Mouse (Mus musculus): ENCODE measurements around the gene Mat1a. TPM values are rescaled to one million over a fixed set of nuclear protein-coding genes. Genes with fewer than 3 reads are reported as not detected.

Mat1a gene
- polyA plus RNA-seq, 2 experiments: 8.3 to 20.4 TPM

GRCm38 (mm10) chr14:41094114-41094513, 10.7 kb upstream of the Mat1a start:
- no peaks in the 10 kb centered on the region for H3K27me3 ChIP-seq (ENCODE audit: control insufficient read depth, insufficient read depth, low read length)
- 28% methylated on average over 1 of the region's 1 CpGs for WGBS (ENCODE audit: insufficient replicate concordance)
- H3K4me1 ChIP-seq (replicated peaks; ENCODE audit: control insufficient read depth in 2 of 2, insufficient read depth in 2 of 2, low read length in 1 of 2): no peaks in the 10 kb centered on the region
- no peak overlapping the region for H3K9ac ChIP-seq (replicated peaks)
- no peak for ATAC-seq (ENCODE audit: insufficient read depth)
- TF ChIP-seq EP300 (IDR thresholded peaks at IDR 0.05; ENCODE audit: low read depth): no peak
- peak; percentile 49; the same call in 1 of the 2 replicates for TF ChIP-seq CTCF (IDR thresholded peaks at IDR 0.05; ENCODE audit: low read depth)
- H3K36me3 ChIP-seq (replicated peaks; ENCODE audit: control insufficient read depth, insufficient read depth, low read depth): no peaks in the 10 kb centered on the region
- H3K9me3 ChIP-seq (ENCODE audit: control insufficient read depth, low read length): no peaks in the 10 kb centered on the region
- H3K4me2 ChIP-seq (ENCODE audit: low read depth): no peak overlapping the region
- H3K27ac ChIP-seq: no peak overlapping the region
- DNase-seq (ENCODE audit: low read depth in 3 of 3, low spot score in 3 of 3): no peak
- H3K4me3 ChIP-seq (ENCODE audit: insufficient read depth in 1 of 2, low read depth in 2 of 2, low read length in 2 of 2): no peak overlapping the region

GRCm38 (mm10) chr14:41096296-41096860, 8.5 kb upstream of the Mat1a start:
- H3K9ac ChIP-seq (replicated peaks): no peak overlapping the region
- TF ChIP-seq CTCF (IDR thresholded peaks at IDR 0.05; ENCODE audit: low read depth) (no peak), EP300 (IDR thresholded peaks at IDR 0.05; ENCODE audit: low read depth) (no peak)
- no peak overlapping the region for H3K27ac ChIP-seq
- H3K36me3 ChIP-seq (replicated peaks; ENCODE audit: control insufficient read depth, insufficient read depth, low read depth): no peaks in the 10 kb centered on the region
- H3K4me2 ChIP-seq (ENCODE audit: low read depth): no peak overlapping the region
- no peaks in the 10 kb centered on the region for H3K9me3 ChIP-seq (ENCODE audit: control insufficient read depth, low read length)
- H3K27me3 ChIP-seq (ENCODE audit: control insufficient read depth, insufficient read depth, low read length): no peaks in the 10 kb centered on the region
- ATAC-seq (ENCODE audit: insufficient read depth) (no peak), DNase-seq (ENCODE audit: low read depth in 3 of 3, low spot score in 3 of 3) (no peak)
- H3K4me3 ChIP-seq (ENCODE audit: insufficient read depth in 1 of 2, low read depth in 2 of 2, low read length in 2 of 2): no peak overlapping the region
- WGBS (ENCODE audit: insufficient replicate concordance): 54% methylated on average over 3 of the region's 3 CpGs
- no peaks in the 10 kb centered on the region; a peak in 1 of 4 replicates for H3K4me1 ChIP-seq (replicated peaks; ENCODE audit: control insufficient read depth in 2 of 2, insufficient read depth in 2 of 2, low read length in 1 of 2)

GRCm38 (mm10) chr14:41098726-41099125, 6.1 kb upstream of the Mat1a start:
- H3K4me3 ChIP-seq (ENCODE audit: insufficient read depth in 1 of 2, low read depth in 2 of 2, low read length in 2 of 2): no peak overlapping the region
- no peak for TF ChIP-seq CTCF (IDR thresholded peaks at IDR 0.05; ENCODE audit: low read depth)
- no peak for TF ChIP-seq EP300 (IDR thresholded peaks at IDR 0.05; ENCODE audit: low read depth)
- DNase-seq (ENCODE audit: low read depth in 3 of 3, low spot score in 3 of 3): no peak
- no peak overlapping the region for H3K9ac ChIP-seq (replicated peaks)
- H3K27ac ChIP-seq: no peak overlapping the region
- H3K4me2 ChIP-seq (ENCODE audit: low read depth): no peak overlapping the region
- no peak for ATAC-seq (ENCODE audit: insufficient read depth)
- no peaks in the 10 kb centered on the region; a peak in 1 of 4 replicates for H3K4me1 ChIP-seq (replicated peaks; ENCODE audit: control insufficient read depth in 2 of 2, insufficient read depth in 2 of 2, low read length in 1 of 2)
- no peaks in the 10 kb centered on the region for H3K27me3 ChIP-seq (ENCODE audit: control insufficient read depth, insufficient read depth, low read length)
- H3K9me3 ChIP-seq (ENCODE audit: control insufficient read depth, low read length): no peaks in the 10 kb centered on the region
- H3K36me3 ChIP-seq (replicated peaks; ENCODE audit: control insufficient read depth, insufficient read depth, low read depth): no peaks in the 10 kb centered on the region
- WGBS (ENCODE audit: insufficient replicate concordance): 56% methylated on average over 1 of the region's 1 CpGs

GRCm38 (mm10) chr14:41100712-41101111, 4.1 kb upstream of the Mat1a start:
- 52% methylated on average over 3 of the region's 3 CpGs for WGBS (ENCODE audit: insufficient replicate concordance)
- no peak overlapping the region for H3K9ac ChIP-seq (replicated peaks)
- TF ChIP-seq EP300 (IDR thresholded peaks at IDR 0.05; ENCODE audit: low read depth) (no peak), CTCF (IDR thresholded peaks at IDR 0.05; ENCODE audit: low read depth) (no peak)
- H3K4me1 ChIP-seq (replicated peaks; ENCODE audit: control insufficient read depth in 2 of 2, insufficient read depth in 2 of 2, low read length in 1 of 2): no peaks in the 10 kb centered on the region; a peak in 1 of 4 replicates
- DNase-seq (ENCODE audit: low read depth in 3 of 3, low spot score in 3 of 3) (no peak), ATAC-seq (ENCODE audit: insufficient read depth) (no peak)
- H3K27ac ChIP-seq: no peak overlapping the region
- H3K36me3 ChIP-seq (replicated peaks; ENCODE audit: control insufficient read depth, insufficient read depth, low read depth): no peaks in the 10 kb centered on the region
- no peak overlapping the region for H3K4me2 ChIP-seq (ENCODE audit: low read depth)
- no peak overlapping the region for H3K4me3 ChIP-seq (ENCODE audit: insufficient read depth in 1 of 2, low read depth in 2 of 2, low read length in 2 of 2)
- no peaks in the 10 kb centered on the region for H3K27me3 ChIP-seq (ENCODE audit: control insufficient read depth, insufficient read depth, low read length)
- H3K9me3 ChIP-seq (ENCODE audit: control insufficient read depth, low read length): no peaks in the 10 kb centered on the region

GRCm38 (mm10) chr14:41101242-41101641, 3.6 kb upstream of the Mat1a start:
- H3K4me2 ChIP-seq (ENCODE audit: low read depth): no peak overlapping the region
- no peak overlapping the region for H3K27ac ChIP-seq
- no peaks in the 10 kb centered on the region; a peak in 1 of 4 replicates for H3K4me1 ChIP-seq (replicated peaks; ENCODE audit: control insufficient read depth in 2 of 2, insufficient read depth in 2 of 2, low read length in 1 of 2)
- no peaks in the 10 kb centered on the region for H3K36me3 ChIP-seq (replicated peaks; ENCODE audit: control insufficient read depth, insufficient read depth, low read depth)
- TF ChIP-seq EP300 (IDR thresholded peaks at IDR 0.05; ENCODE audit: low read depth) (no peak), CTCF (IDR thresholded peaks at IDR 0.05; ENCODE audit: low read depth) (no peak)
- H3K4me3 ChIP-seq (ENCODE audit: insufficient read depth in 1 of 2, low read depth in 2 of 2, low read length in 2 of 2): no peak overlapping the region
- DNase-seq (ENCODE audit: low read depth in 3 of 3, low spot score in 3 of 3) (no peak), ATAC-seq (ENCODE audit: insufficient read depth) (no peak)
- H3K27me3 ChIP-seq (ENCODE audit: control insufficient read depth, insufficient read depth, low read length): no peaks in the 10 kb centered on the region
- WGBS (ENCODE audit: insufficient replicate concordance): 55% methylated on average over 5 of the region's 5 CpGs
- no peak overlapping the region for H3K9ac ChIP-seq (replicated peaks)
- no peaks in the 10 kb centered on the region for H3K9me3 ChIP-seq (ENCODE audit: control insufficient read depth, low read length)
